Mouse (Mus musculus) liver, embryonic 16.5 days (tissue): ENCODE data around the gene Ush1c. TPM values are rescaled to one million over a fixed set of nuclear protein-coding genes. Genes with fewer than 3 reads are reported as not detected.

ENCODE experiments used
- ATAC-seq: fragments of 200-750 bp; cut with Nextera tagmentation; 2 replicates; pipeline ENCODE4 v1.8.0; 2017; ENCODE audit warnings: low read depth, mild to moderate bottlenecking, moderate number of reproducible peaks, moderate library complexity
- H3K27ac ChIP-seq: fragments of 300-500 bp; sonication (generic); 2 replicates; pipeline ENCODE4 v1.5.1; 2014; ENCODE audit warnings: mild to moderate bottlenecking, low read length
- H3K27me3 ChIP-seq: fragments of 300-500 bp; sonication (generic); 2 replicates; pipeline ENCODE4 v1.6.1; 2014; ENCODE audit warnings: low read depth, low read length, mixed read lengths; ENCODE audit not compliant: control insufficient read depth, insufficient read depth
- H3K36me3 ChIP-seq: fragments of 300-500 bp; sonication (generic); 2 replicates; pipeline ENCODE4 v1.6.1; 2014; ENCODE audit warnings: mild to moderate bottlenecking; ENCODE audit not compliant: control insufficient read depth, insufficient read depth
- H3K4me1 ChIP-seq: fragments of 300-500 bp; sonication (generic); 2 replicates; pipeline ENCODE4 v1.6.1; 2014; ENCODE audit warnings: low read depth, low read length, mixed read lengths; ENCODE audit not compliant: control insufficient read depth
- H3K4me2 ChIP-seq: fragments of 300-500 bp; sonication (generic); 2 replicates; pipeline ENCODE4 v1.6.1; 2014; ENCODE audit warnings: low read depth, low read length, mixed read lengths
- H3K4me3 ChIP-seq: fragments of 300-500 bp; sonication (generic); 2 replicates; pipeline ENCODE4 v1.5.1; 2014; ENCODE audit warnings: low read depth, mild to moderate bottlenecking, low read length
- H3K9ac ChIP-seq: fragments of 300-500 bp; sonication (generic); 2 replicates; pipeline ENCODE4 v1.6.1; 2014; ENCODE audit warnings: low read depth, low read length
- H3K9me3 ChIP-seq: fragments of 300-500 bp; sonication (generic); replicated peaks from 2 replicates; pipeline ENCODE4 v1.6.1; 2016; ENCODE audit warnings: low read length; ENCODE audit not compliant: control insufficient read depth
- WGBS: fragments of 180-500 bp; shearing (Covaris S2); extraction: QIAGEN DNeasy Blood & Tissue Kit; methylation state at CpG from one replicate; pipeline ENCODE4 v1.1.7; 2014; ENCODE audit not compliant: insufficient replicate concordance; 5-methylcytosine and 5-hydroxymethylcytosine counted together
- polyA plus RNA-seq: library from polyadenylated mRNA; unstranded; fragments of >200 nt; fragmentation: Nextera tagmentation; extraction: Ambion mirVana; gene quantifications from 2 replicates; pipeline ENCODE4 v1.2.1, GENCODE M21; 2015

The Ush1c gene
- 0.63 TPM in 1 of 2 replicates, not detected in the other for polyA plus RNA-seq

DNA sequence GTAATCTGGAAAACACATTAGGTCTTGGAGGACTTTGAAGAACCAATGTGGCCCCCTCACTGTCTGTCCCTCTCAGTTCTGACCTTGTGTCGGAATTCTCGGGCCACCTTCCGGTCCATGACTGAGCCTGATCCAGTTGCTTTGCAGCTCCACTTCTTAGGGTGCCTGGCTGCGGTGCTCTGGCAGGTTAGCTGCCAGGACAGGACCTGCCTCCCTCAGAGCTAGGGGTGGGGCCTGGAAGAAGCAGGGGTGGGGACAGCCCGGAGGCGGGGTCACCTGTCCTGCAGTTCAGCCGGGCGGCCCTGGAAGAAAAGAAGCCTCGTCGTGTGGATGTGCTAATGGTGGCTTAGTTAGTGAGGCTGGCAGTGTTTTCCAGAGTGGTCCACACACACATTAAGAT is at the start of gene Ush1c:
TSS of gene Ush1c (minus strand) at position 158 of the 400 bp plus-strand sequence.
- 24% methylated on average over 10 of the region's 10 CpGs for WGBS
- Histone ChIP-seq H3K9ac (no peak within 1 kb of the TSS), H3K36me3 (no peaks in the 10 kb centered on the region), H3K27ac (no peak within 1 kb of the TSS), H3K4me2 (no peak within 1 kb of the TSS), H3K4me3 (no peak within 1 kb of the TSS), H3K27me3 (no peaks in the 10 kb centered on the region), H3K9me3 (no peaks in the 10 kb centered on the region), H3K4me1 (no peaks in the 10 kb centered on the region)
- no peak for ATAC-seq

DNA sequence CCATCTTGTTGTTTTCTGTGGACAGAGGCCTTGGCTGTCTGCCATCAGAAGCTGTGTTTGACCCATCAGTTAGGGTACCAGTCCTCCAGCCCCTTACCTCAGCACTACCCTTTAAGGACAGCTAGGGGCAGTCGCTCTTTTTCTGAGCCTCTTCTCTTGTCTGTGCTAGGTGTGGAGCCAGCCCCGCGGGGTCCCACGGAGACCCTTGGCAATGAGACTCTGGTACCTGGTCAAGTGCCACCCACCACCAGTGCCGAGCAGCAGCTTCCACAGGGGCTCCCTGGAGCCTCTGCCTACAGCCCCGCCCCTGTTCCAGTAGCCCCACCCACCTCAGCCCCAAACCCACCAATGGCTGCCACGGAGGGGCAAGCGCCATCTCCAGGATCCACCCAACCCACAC is 48.7 kb upstream of the Ush1c start:
- Histone ChIP-seq H3K9ac (no peak overlapping the region), H3K36me3 (no peaks in the 10 kb centered on the region), H3K4me1 (no peaks in the 10 kb centered on the region), H3K27ac (no peak overlapping the region), H3K4me2 (no peak overlapping the region), H3K27me3 (no peaks in the 10 kb centered on the region; the same call in 1 of the 2 replicates), H3K4me3 (no peak overlapping the region), H3K9me3 (no peaks in the 10 kb centered on the region)
- WGBS: 32% methylated on average over 8 of the region's 8 CpGs
- ATAC-seq: no peak

DNA sequence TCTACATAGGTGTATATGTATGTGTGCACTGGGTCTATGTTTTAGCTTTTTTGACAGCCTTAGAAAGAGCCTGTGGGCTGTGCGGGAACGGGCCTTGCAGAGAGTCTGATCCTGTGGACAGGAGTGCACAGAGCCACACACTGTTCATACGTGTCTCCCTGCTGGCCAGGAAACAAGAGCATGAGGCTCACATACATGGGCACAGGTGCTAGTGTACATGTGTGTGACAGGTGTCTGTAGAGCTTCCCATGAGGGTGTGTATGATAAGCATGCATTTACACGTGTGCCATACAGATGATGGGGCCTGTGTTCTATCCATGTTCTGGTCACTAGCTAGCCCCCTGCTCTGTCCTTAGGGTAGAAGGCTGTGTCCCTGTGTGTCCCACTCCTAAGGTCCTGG is 48.1 kb upstream of the Ush1c start:
- WGBS: 66% methylated on average over 4 of the region's 4 CpGs
- no peaks in the 10 kb centered on the region for H3K4me1 ChIP-seq
- no peaks in the 10 kb centered on the region; the same call in 1 of the 2 replicates for H3K27me3 ChIP-seq
- no peak overlapping the region for H3K9ac ChIP-seq
- H3K4me3 ChIP-seq: no peak overlapping the region
- no peak overlapping the region for H3K27ac ChIP-seq
- H3K4me2 ChIP-seq: no peak overlapping the region
- no peaks in the 10 kb centered on the region for H3K36me3 ChIP-seq
- no peaks in the 10 kb centered on the region for H3K9me3 ChIP-seq
- ATAC-seq: no peak

DNA sequence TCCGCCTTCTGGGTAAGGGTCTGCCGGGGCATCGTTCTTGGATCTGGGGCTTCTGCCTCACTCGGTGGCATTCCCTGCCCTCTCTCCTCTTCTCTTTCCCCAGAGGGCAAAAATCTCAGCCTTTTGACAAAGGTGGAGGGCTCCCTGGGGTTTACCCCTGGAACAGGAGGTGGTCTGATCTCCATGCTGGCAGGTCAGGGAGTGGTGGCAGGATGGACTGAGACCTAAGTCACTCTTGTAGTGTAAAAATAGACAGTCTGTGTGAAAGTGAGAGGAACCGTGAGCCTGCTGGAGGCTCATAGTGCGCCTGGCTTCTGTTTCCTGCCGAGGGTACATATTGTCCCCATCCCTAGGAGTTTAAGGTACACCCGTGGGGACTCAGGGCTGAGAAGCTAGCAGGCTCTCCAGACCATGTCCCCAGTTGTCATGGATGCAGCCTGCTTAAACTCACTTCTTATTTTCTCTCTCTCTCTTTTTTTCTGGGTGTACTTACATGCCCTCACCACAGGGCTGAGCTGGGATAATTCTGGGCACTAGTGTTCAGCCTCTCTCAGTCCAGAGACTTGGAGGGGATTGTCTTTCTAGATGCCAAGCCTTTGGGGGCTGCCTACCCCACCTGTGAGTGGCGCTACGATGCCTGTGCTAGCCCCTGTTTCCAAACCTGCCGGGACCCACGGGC is 47.0 kb upstream of the Ush1c start:
- Histone ChIP-seq H3K9ac (no peak overlapping the region), H3K4me2 (no peak overlapping the region), H3K27ac (no peak overlapping the region), H3K4me3 (no peak overlapping the region), H3K27me3 (no peaks in the 10 kb centered on the region; the same call in 1 of the 2 replicates), H3K9me3 (no peaks in the 10 kb centered on the region), H3K4me1 (no peaks in the 10 kb centered on the region), H3K36me3 (no peaks in the 10 kb centered on the region)
- ATAC-seq: no peak
- WGBS: 69% methylated on average over 12 of the region's 12 CpGs

DNA sequence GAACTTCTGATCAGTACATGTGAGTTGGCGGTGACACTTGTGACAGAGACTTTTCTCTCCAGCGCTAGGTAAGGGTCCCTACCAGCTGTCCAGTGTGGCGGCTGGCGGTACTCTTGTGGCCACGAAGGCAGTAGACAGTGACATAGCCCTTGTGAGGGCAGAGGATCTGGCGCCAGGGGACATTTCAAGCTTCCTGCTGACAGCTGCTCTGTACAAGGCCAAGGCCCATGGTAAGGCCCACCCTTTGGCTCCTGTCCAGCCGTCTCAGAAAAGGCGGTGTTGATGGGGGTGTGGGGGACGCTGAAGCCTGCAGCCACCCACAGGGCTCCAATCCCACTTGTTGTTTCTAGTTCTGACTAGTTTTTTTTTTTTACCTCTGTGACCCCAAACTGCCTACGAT is 45.4 kb upstream of the Ush1c start:
- WGBS: 64% methylated on average over 10 of the region's 10 CpGs
- Histone ChIP-seq H3K4me2 (no peak overlapping the region), H3K36me3 (no peaks in the 10 kb centered on the region), H3K27me3 (no peaks in the 10 kb centered on the region; the same call in 1 of the 2 replicates), H3K9me3 (no peaks in the 10 kb centered on the region), H3K4me1 (no peaks in the 10 kb centered on the region), H3K4me3 (no peak overlapping the region), H3K27ac (no peak overlapping the region), H3K9ac (no peak overlapping the region)
- no peak for ATAC-seq

DNA sequence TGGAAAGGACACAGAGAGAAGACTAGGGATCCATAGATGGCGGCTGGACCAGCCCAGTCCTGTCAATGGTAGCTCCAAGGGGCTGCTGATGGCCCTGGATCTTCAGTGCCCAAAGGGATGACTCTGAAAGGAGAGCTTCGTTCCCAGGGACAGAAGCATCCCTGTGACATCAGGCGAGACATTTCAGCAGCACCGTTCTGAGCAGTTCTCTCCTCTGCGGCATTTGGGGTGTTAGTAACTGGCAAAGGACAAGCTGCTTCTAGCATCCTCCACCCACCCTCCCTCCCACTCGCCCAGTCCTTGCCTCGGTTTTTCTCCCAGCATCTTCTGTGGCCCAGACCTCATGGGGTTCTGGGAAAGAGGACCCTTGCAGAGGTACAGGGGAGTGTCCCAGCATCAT is 44.0 kb upstream of the Ush1c start:
- H3K4me2 ChIP-seq: no peak overlapping the region
- no peak overlapping the region for H3K4me3 ChIP-seq
- H3K27ac ChIP-seq: no peak overlapping the region
- no peaks in the 10 kb centered on the region; the same call in 1 of the 2 replicates for H3K27me3 ChIP-seq
- no peak overlapping the region for H3K9ac ChIP-seq
- no peaks in the 10 kb centered on the region for H3K36me3 ChIP-seq
- WGBS: 34% methylated on average over 7 of the region's 7 CpGs
- H3K9me3 ChIP-seq: no peaks in the 10 kb centered on the region
- H3K4me1 ChIP-seq: no peaks in the 10 kb centered on the region
- ATAC-seq: no peak

DNA sequence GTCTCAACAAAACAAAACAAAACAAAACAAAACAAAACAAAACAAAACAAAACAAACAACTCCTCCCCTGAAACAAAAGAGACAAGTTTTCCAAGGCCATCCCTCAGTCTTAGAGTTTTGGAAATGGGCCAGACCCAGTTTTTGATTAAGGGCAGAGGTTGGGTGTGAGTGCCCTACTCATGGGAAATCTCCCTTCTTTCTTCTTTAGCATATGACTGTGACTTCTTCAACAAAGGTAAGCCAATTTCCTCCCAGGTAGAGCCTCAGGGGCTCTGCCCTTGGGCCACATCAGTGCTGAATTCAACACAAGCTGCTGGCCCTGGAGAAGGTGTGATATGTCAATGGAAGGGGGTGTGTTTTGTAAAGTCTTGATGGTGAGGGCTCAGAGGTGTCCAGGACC is 42.6 kb upstream of the Ush1c start:
- Histone ChIP-seq H3K4me2 (no peak overlapping the region), H3K4me3 (no peak overlapping the region), H3K9me3 (no peaks in the 10 kb centered on the region), H3K9ac (no peak overlapping the region), H3K27ac (no peak overlapping the region), H3K4me1 (no peaks in the 10 kb centered on the region), H3K27me3 (no peaks in the 10 kb centered on the region; the same call in 1 of the 2 replicates), H3K36me3 (no peaks in the 10 kb centered on the region)
- ATAC-seq: no peak

DNA sequence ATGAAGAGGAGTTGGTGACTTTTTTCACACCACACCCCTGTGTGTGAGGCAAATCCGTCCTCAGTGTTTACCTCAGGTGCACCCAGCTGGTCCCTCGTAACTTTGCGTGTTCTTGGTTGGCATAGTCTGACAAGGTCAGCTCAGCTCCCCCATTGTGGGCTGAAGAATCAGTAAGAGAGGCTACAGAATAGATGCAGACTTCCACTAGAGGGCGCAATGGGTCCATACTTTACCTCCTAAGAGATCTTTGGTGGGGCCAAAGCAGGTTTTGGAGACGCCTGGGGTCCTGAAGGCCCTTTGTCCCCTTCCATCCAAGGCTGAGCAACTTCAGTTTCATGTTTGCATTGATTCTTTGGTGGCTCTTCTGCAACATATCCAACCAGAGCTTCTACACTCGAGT is 41.6 kb upstream of the Ush1c start:
- Histone ChIP-seq H3K27ac (no peak overlapping the region), H3K27me3 (no peaks in the 10 kb centered on the region; the same call in 1 of the 2 replicates), H3K4me1 (no peaks in the 10 kb centered on the region), H3K9ac (no peak overlapping the region), H3K4me2 (no peak overlapping the region), H3K4me3 (no peak overlapping the region), H3K36me3 (no peaks in the 10 kb centered on the region), H3K9me3 (no peaks in the 10 kb centered on the region)
- ATAC-seq: no peak
- WGBS: 18% methylated on average over 6 of the region's 6 CpGs

DNA sequence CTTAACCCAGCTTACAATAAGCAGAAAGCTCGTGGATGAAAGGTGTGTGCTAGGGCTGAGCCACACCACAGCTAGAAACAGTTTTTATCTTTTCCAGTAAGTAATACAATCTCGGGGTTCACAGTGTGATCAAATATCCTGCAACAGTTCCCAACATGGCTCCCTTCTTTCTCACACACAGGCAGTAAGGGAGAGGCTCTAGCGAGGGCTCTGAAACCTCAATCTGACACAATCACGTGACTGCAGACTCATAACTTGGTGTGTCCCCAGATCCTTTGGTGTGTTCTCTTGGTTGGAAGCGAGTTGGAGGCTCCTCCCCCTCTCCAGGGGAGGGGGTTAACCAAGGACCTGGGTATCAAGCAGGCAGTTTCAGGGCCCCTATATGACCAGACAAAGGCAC is 37.9 kb upstream of the Ush1c start:
- 28% methylated on average over 5 of the region's 5 CpGs for WGBS
- H3K4me3 ChIP-seq: no peak overlapping the region
- no peaks in the 10 kb centered on the region for H3K9me3 ChIP-seq
- H3K27ac ChIP-seq: no peak overlapping the region
- H3K27me3 ChIP-seq: no peaks in the 10 kb centered on the region
- no peak for ATAC-seq
- H3K4me1 ChIP-seq: no peaks in the 10 kb centered on the region
- H3K4me2 ChIP-seq: no peak overlapping the region
- no peak overlapping the region for H3K9ac ChIP-seq
- H3K36me3 ChIP-seq: no peaks in the 10 kb centered on the region
